Mouse (Mus musculus) ovary, postnatal 14 days (tissue): ENCODE data around the gene Exoc3.

ENCODE experiments used
- DNase-seq: peaks from one replicate; pipeline ENCODE4 v3.0.0; 2022; ENCODE audit warnings: low spot score

Exoc3 gene

GRCm38 (mm10) chr13:74208317-74208985, at the start of gene Exoc3:
Gene Exoc3 (minus strand): TSS chr13:74208732.
- peak; percentile 88 for DNase-seq

GRCm38 (mm10) chr13:74246494-74246893, 38.0 kb upstream of the Exoc3 start:
- DNase-seq: no peak

DNA sequence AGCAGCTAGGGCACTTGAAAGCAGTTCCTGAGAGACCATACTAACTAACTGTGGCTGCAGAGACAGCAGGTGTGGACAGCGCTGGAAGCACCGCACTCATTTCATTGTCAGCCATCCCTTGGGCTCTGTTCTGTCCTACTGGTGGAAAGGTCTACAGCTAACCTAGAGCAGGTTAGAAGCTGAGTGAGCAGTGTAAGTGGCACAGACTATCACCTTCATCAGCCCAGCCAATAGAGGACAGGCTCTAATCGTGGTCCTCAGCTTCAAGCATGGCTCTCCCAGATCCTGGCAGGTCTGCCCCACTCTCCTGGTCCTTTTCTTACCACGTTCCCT, 37.3 kb upstream of the Exoc3 start:
- no peak for DNase-seq

DNA sequence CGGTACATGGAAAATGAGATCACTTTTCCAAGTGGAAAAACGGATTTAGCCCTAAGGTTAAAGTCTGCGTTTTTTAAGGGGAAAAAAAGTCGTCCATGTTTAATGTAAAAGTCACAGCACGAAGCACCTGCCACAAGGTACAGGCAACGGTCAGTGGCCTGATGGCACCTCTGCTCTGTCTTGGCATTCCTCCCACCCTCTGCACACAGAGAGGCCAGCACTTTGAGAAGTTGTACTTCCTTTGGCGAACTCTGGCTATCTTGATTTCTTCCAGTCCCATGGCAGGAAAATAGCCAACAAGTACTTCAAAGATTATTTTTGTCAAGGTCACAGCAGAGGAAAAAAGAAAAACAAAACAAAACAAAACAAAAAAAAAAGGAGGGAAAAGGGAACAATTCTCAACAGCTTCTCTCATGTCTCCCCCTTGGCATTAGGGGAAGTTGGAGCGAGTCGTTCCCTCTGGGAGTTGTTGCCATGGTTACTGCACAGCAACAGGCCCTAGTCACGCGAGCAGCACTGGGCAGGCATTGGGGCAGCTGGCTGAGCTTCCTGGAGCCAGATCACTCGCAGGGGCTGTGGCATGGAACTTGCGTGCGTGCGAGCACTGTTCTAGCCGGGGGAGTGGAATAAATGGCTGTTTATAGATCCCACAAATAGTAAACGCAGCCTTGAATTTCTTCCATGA, 36.8 kb upstream of the Exoc3 start:
- DNase-seq: peak; percentile 50

GRCm38 (mm10) chr13:74237574-74237973, 29.0 kb upstream of the Exoc3 start:
- no peak for DNase-seq

DNA sequence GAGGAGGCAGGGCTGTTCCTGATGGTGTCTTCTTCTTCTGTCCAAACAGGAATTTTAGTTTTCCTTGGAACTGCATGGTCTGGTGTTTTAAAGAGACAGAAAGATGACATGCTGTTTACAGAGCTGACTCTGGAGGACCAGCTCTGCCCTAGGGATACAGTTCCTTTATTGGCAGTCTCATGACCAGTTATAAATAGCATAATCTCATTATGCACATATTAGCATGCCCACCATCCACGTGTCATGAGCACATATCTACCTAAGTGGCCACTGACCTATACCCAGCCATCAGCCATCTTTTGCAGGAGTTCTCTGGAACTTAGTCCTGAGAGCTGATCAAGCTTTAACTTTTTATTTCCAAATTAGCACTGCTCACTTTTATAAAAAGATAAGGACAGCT, 12.1 kb upstream of the Exoc3 start:
- no peak for DNase-seq

DNA sequence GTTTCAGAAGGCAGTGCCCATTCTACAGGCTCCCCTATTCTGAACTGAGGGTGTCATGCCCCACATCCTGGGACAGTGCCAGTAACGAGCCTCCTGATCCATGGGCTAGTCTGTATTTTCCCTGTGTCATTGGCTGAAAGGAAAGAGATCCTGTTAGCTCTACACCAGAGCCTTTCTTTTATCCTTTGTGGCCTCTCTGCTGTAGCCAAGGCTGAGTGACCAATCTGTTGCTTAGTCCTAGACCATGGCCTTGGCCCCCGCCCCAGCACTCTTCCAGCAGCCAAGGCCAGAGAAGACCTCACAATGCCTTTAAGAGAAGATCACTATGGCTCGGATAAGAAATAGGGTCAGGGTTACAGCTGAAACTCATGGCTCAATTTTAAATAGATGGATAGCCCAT, 9.9 kb upstream of the Exoc3 start:
- DNase-seq: no peak

GRCm38 (mm10) chr13:74208986-74209345, 434 bp upstream of the Exoc3 start:
- no peak for DNase-seq

DNA sequence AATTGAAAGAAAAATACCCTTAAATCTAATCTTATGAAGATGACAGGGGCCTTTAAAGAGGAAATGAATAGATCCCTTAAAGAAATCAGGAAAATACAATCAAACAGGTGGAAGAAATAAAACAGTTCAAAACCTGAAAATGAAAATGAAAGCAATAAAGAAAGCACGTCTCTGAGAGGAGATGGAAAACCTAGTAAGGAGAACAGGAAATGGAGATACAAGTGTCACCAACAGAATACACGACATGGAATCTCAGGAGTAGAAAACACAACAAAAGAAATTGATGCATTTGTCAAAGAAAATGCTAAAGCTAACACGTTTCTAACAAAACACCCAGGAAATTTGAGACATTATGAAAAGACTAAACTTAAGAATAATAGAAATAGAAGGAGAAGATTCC, 12.1 kb downstream of the Exoc3 start:
- no peak for DNase-seq

DNA sequence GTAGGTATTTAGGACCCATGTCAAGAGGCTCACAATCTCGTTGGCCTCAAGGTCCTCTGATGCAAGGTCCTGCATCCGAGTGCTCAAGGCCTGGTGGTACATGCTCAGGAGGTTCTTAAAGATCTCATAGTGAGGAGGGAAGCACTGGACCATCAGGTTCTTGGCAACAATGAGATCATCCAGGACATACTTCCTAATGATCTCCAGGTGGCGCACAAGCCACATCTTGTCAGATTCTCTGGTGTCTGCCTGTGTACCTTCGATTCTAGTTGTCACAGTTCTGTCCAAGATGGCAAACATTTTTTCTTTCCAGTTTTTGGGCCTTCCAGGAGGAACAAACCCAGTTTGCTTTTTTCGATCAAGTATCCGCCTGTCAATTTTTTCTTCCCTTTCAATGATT, 15.9 kb downstream of the Exoc3 start:
- no peak for DNase-seq

DNA sequence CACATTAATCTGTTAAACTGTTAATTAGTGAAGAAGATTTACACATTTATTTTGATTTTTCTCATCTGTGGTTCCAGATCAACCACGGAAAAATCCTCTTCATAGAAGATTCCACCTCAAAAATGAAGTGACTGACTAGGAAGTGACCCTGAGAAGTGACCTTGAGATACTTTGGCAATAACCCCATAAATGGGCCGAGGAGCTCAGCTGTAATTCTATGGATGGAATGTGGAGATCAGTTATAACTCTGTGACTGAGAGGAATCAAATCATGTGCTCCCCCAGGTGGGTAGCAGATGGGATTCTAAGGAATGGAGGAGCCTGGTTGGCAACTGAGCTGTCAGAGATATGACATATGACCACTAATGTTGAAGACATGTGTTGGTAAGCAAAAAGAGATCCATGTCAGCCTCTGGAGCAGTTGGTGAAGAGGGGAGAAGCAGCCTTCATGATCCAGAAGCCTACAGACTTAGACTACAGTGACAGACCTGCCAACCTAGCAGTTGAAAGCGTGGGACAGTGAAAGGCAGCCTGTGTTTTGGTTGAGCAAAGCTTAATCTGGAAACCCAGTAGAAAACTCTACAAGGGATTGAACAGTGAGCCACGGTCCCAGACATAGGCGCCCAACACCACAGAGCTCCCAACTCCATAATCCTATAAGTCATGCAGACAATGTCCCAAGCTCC, 25.4 kb downstream of the Exoc3 start:
- no peak for DNase-seq

GRCm38 (mm10) chr13:74172036-74172435, 36.5 kb downstream of the Exoc3 start:
- DNase-seq: no peak

- DNase-seq: no peak
Observed at GRCm38 (mm10) chr13:74169446-74170164, 38.9 kb downstream of the Exoc3 start.

DNA sequence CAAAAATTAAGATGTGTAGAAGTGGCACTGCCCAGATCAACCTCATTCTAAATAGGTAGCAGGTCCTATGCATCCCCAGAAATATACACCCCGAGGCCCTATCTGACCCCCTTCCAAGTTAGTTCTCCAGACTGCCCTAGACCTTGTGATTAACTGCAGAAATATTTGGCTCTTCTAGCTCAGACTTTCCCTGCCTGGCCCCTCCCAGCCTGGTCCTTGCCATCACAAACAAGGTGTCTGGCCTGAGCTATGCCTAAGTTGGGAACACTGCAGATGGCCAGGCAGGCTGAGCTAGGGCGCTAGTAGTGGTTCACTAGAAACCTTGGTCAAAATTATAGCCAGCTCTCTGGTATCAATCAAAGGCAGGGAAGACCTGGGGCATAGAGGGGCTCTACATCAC, 41.0 kb downstream of the Exoc3 start:
- no peak for DNase-seq

DNA sequence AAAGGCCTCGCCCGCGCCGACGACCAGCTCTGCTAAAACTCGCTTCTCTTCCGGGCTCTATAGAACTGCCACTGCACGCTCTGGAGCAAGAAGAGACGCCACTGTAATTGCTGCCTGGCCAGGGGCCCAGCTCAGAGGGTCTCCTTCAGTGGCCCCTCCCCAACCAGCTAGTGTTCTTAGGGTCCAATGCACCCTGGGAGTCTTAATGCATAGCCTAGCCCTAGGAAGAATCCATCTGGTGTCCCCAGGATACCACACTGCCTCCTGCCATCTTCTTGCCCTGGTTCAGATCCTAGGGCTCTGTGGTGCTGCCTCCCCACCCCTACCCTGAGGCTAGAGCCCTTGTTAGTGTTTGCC, 41.5 kb downstream of the Exoc3 start:
- no peak for DNase-seq

- peak; percentile 17 for DNase-seq
Observed at GRCm38 (mm10) chr13:74166348-74167056, 42.0 kb downstream of the Exoc3 start.

DNA sequence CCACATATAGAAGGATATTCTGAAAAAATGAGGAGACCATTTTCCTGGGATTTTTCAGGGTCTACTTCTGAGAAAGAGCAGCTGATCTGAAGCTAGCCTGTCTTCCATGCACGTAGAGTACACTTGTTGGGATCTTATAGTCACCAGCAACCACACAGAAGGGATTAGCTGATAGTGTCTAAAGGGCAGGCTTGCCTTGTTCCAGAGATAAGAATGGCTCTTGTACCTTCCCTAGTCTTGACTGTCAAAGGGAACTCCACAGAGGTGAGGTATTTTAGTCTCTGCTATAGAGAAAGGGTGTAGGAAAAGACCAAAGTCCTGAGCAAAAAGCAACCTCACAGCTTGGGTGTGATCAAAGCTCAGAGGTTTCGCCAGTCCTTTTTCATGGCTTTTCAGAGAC, 61.2 kb downstream of the Exoc3 start:
- DNase-seq: no peak

- DNase-seq: no peak
Observed at GRCm38 (mm10) chr13:74145983-74146622, 62.4 kb downstream of the Exoc3 start.

DNA sequence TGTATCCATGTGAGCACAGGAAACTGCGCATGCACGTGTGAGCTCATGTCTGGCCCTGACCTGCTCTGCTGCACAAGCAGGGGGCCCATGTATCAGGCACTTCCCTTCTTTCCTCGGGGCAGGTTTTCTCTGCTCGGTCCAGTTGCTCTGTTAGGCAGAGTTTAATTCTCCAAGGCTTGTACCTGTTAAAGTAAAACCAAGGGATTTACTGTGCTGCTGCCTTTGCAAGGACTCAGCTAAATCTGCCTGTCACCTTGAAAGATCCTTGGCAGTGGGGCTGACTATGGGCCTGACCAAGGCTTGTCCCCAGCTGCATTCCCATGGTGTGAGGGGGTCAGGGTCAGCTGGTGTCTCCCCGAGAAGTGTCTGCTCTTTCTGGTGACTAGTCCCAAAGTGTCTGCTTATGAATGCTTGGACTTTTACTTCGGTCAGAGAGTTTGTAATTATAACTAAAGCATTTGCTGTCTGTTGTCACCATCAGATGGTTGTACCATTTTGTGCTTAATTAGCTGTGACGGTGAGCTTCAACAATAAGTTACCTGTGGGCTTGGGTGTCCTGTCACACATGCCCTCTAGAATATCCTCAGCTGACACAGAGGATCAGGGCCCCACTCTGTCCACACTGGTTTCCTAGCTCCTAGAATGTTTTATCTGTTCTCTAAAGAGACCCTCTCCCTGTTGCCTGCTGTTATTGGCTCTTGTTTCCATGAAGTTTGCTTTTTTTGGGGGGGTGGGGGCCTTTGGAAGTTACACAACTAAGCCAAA, 64.2 kb downstream of the Exoc3 start:
- DNase-seq: no peak

GRCm38 (mm10) chr13:74143282-74143681, 65.2 kb downstream of the Exoc3 start:
- DNase-seq: no peak

GRCm38 (mm10) chr13:74140793-74141192, 67.7 kb downstream of the Exoc3 start:
- no peak for DNase-seq
